Mouse (Mus musculus): ENCODE measurements at regions not wholly inside any gene's neighbourhood (a gene's known extent, or its start where the extent isn't known, plus 50 kb on each side); places are given as distances from the start of the nearest gene placed in this dataset.

DNA sequence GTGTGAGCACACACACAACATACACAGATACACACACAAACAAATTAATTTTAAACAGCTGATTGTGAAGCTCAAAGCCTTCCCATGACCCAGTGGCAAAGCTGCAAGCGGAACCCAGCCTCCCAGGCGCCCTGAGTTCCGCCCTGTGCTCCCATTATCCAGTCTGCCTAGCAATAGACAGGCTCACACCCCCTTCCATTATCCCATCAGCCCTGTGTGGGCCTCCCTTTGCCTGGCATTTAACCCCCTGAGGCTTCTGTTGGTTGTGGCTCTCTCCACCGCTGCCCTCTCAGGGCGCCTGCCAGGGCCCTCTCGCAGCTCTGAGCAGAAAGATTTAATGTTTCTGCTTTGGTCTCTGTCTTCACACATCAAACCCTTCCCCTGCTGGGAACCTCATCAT is 166.4 kb downstream of the Cct6b start:
- Histone ChIP-seq H3K27ac (ENCODE audit: insufficient read depth, low read length) (no peak overlapping the region), H3K4me3 (ENCODE audit: extremely low read depth, insufficient read depth, insufficient read length) (no peak overlapping the region), H3K27me3 (ENCODE audit: control insufficient read depth, insufficient read depth, low read length) (no peaks in the 10 kb centered on the region), H3K36me3 (ENCODE audit: control insufficient read depth, insufficient read depth, low read length) (no peaks in the 10 kb centered on the region), H3K4me1 (ENCODE audit: control insufficient read depth, insufficient read depth, insufficient read length) (no peaks in the 10 kb centered on the region)
- TF ChIP-seq CTCF (IDR thresholded peaks at IDR 0.05; ENCODE audit: extremely low read depth, insufficient read depth, insufficient read length, insufficient replicate concordance) (no peak), POLR2A (IDR thresholded peaks at IDR 0.05; ENCODE audit: low read depth, low read length) (no peak)
- 41% methylated on average over 6 of the region's 6 CpGs for WGBS
- DNase-seq (ENCODE audit: low read depth in 1 of 2, low spot score in 2 of 2), result no peak

DNA sequence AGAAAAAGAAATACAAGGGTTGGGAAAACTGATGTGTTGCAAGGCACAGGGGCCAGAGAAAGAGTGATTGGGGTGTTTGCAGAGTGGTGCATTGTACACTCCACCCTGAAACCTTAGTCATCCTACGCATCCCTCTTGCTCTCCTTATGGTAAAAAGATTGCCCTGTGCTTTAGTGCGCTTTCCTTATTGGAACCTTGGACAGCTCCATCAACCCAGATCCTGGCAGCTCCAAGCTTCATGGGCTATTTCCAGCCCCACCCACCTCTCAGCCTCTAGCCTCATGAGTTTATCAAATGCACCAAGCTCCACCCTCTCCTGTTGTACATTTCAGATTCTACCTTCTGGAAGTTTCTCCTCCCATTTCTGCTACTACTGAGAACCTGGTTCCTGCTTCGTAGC is 167.3 kb downstream of the Cct6b start:
- TF ChIP-seq CTCF (IDR thresholded peaks at IDR 0.05; ENCODE audit: extremely low read depth, insufficient read depth, insufficient read length, insufficient replicate concordance) (no peak), POLR2A (IDR thresholded peaks at IDR 0.05; ENCODE audit: low read depth, low read length) (no peak)
- Histone ChIP-seq H3K4me1 (ENCODE audit: control insufficient read depth, insufficient read depth, insufficient read length) (no peaks in the 10 kb centered on the region), H3K27me3 (ENCODE audit: control insufficient read depth, insufficient read depth, low read length) (no peaks in the 10 kb centered on the region), H3K27ac (ENCODE audit: insufficient read depth, low read length) (no peak overlapping the region), H3K36me3 (ENCODE audit: control insufficient read depth, insufficient read depth, low read length) (no peaks in the 10 kb centered on the region), H3K4me3 (ENCODE audit: extremely low read depth, insufficient read depth, insufficient read length) (no peak overlapping the region)
- 70% methylated on average over 3 of the region's 3 CpGs for WGBS
- DNase-seq (ENCODE audit: low read depth in 1 of 2, low spot score in 2 of 2), result no peak

DNA sequence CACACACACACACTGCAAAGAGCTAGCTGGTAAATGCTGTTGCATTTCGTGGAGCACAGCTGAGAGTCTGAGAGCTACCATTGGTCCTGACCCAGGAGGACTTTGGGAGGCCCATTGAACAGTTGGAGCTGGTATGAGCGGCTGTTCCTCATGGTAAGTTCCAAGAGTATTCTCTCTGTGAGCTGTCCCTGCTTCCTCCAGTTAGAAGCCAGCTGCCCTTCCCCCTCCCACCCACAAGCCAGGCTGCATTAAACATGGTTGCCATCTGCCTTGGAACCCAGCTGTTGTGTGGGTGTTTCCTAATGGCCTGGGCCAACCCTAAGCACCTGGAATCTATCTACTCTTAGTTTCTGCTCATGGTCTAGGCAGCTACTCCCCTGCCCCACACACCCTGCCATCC is 174.4 kb downstream of the Cct6b start:
- no peaks in the 10 kb centered on the region for H3K4me1 ChIP-seq (ENCODE audit: control insufficient read depth, insufficient read depth, insufficient read length)
- TF ChIP-seq CTCF (IDR thresholded peaks at IDR 0.05; ENCODE audit: extremely low read depth, insufficient read depth, insufficient read length, insufficient replicate concordance) (no peak), POLR2A (IDR thresholded peaks at IDR 0.05; ENCODE audit: low read depth, low read length) (no peak)
- H3K27ac ChIP-seq (ENCODE audit: insufficient read depth, low read length), result no peak overlapping the region
- no peak for DNase-seq (ENCODE audit: low read depth in 1 of 2, low spot score in 2 of 2)
- H3K4me3 ChIP-seq (ENCODE audit: extremely low read depth, insufficient read depth, insufficient read length), result no peak overlapping the region
- 79% methylated on average over 2 of the region's 2 CpGs for WGBS
- no peaks in the 10 kb centered on the region for H3K36me3 ChIP-seq (ENCODE audit: control insufficient read depth, insufficient read depth, low read length)
- no peaks in the 10 kb centered on the region for H3K27me3 ChIP-seq (ENCODE audit: control insufficient read depth, insufficient read depth, low read length)

DNA sequence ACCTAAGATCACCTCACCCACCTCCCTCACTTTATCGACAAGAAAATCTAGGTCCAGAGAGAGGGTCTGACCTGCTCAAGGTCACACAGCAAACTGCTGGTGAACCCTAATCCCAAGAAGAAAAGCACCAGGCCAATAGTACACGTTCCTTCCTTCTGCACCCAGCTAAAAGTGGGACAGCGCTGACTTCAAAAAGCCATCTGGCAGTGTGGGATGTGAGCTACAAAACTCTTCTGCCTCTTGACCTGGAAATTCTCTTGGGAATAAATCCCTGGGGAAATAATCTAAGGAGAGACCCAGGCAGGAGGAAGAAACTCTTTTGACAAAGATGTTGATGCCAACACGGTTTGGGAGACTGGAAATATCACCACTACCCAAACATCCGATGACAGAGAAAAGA is 175.4 kb downstream of the Cct6b start:
- H3K27ac ChIP-seq (ENCODE audit: insufficient read depth, low read length), result no peak overlapping the region
- no peaks in the 10 kb centered on the region for H3K36me3 ChIP-seq (ENCODE audit: control insufficient read depth, insufficient read depth, low read length)
- H3K4me1 ChIP-seq (ENCODE audit: control insufficient read depth, insufficient read depth, insufficient read length), result no peaks in the 10 kb centered on the region
- no peak for DNase-seq (ENCODE audit: low read depth in 1 of 2, low spot score in 2 of 2)
- H3K4me3 ChIP-seq (ENCODE audit: extremely low read depth, insufficient read depth, insufficient read length), result no peak overlapping the region
- TF ChIP-seq CTCF (IDR thresholded peaks at IDR 0.05; ENCODE audit: extremely low read depth, insufficient read depth, insufficient read length, insufficient replicate concordance) (no peak), POLR2A (IDR thresholded peaks at IDR 0.05; ENCODE audit: low read depth, low read length) (no peak)
- 83% methylated on average over 5 of the region's 5 CpGs for WGBS
- H3K27me3 ChIP-seq (ENCODE audit: control insufficient read depth, insufficient read depth, low read length), result no peaks in the 10 kb centered on the region

DNA sequence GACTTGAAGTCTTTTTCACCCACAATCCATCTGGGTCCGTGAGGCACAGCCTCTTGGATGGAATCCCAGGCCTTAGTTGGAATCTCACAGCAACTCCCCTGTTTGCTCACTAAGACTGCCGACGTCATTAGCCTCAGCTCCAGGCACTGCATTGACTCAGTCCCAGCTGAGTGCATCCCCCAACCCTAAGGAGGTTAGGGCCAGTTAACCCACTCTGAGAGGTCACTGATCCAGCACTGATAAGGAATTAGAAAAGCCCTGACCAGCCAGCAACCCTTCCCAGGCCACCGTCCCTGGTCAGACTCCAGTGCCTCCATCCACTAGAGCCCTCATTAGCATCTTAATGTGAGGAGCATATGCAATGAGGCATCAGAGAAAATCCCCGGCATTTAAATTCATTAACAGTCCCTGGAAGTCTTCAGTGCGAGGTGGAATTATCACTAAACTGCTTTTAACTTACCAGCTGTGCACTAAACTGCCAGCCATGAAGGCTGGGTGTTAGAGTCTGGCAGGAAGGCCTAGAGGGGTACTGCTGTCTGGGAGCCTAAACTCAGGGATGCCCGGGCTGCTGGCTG is 184.2 kb downstream of the Cct6b start:
- H3K27me3 ChIP-seq (ENCODE audit: control insufficient read depth, insufficient read depth, low read length), result no peaks in the 10 kb centered on the region
- no peak overlapping the region for H3K4me3 ChIP-seq (ENCODE audit: extremely low read depth, insufficient read depth, insufficient read length)
- no peaks in the 10 kb centered on the region for H3K36me3 ChIP-seq (ENCODE audit: control insufficient read depth, insufficient read depth, low read length)
- H3K4me1 ChIP-seq (ENCODE audit: control insufficient read depth, insufficient read depth, insufficient read length), result no peaks in the 10 kb centered on the region
- no peak for TF ChIP-seq POLR2A (IDR thresholded peaks at IDR 0.05; ENCODE audit: low read depth, low read length)
- no peak for TF ChIP-seq CTCF (IDR thresholded peaks at IDR 0.05; ENCODE audit: extremely low read depth, insufficient read depth, insufficient read length, insufficient replicate concordance)
- 35% methylated on average over 7 of the region's 7 CpGs for WGBS
- no peak for DNase-seq (ENCODE audit: low read depth in 1 of 2, low spot score in 2 of 2)
- no peak overlapping the region for H3K27ac ChIP-seq (ENCODE audit: insufficient read depth, low read length)

DNA sequence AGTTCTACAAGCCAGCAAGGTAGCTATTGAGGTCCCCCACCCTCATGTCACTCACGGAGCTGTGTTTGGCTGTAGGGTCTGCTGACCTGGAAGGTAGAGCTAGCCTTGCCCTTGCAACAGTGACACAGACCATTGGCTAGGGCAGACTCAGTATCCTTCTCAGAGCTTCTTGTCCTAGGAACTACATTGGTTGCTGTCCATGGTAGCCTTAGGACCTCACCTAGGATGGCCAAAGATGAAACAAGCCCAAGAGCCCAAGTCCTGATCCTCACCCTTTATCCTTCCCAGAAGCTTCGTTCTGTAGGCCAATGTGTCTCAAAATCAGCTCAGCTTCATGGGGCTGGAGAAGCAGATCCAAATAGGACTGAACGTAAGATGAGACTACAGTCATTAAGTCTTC is 187.3 kb downstream of the Tmem132e start:
- no peak for DNase-seq (ENCODE audit: low read depth in 1 of 2, low spot score in 2 of 2)
- no peaks in the 10 kb centered on the region for H3K36me3 ChIP-seq (ENCODE audit: control insufficient read depth, insufficient read depth, low read length)
- H3K27me3 ChIP-seq (ENCODE audit: control insufficient read depth, insufficient read depth, low read length), result no peaks in the 10 kb centered on the region
- WGBS, result 75% methylated on average over 3 of the region's 3 CpGs
- TF ChIP-seq CTCF (IDR thresholded peaks at IDR 0.05; ENCODE audit: extremely low read depth, insufficient read depth, insufficient read length, insufficient replicate concordance) (no peak), POLR2A (IDR thresholded peaks at IDR 0.05; ENCODE audit: low read depth, low read length) (no peak)
- H3K27ac ChIP-seq (ENCODE audit: insufficient read depth, low read length), result no peak overlapping the region
- no peak overlapping the region for H3K4me3 ChIP-seq (ENCODE audit: extremely low read depth, insufficient read depth, insufficient read length)
- H3K4me1 ChIP-seq (ENCODE audit: control insufficient read depth, insufficient read depth, insufficient read length), result no peaks in the 10 kb centered on the region

DNA sequence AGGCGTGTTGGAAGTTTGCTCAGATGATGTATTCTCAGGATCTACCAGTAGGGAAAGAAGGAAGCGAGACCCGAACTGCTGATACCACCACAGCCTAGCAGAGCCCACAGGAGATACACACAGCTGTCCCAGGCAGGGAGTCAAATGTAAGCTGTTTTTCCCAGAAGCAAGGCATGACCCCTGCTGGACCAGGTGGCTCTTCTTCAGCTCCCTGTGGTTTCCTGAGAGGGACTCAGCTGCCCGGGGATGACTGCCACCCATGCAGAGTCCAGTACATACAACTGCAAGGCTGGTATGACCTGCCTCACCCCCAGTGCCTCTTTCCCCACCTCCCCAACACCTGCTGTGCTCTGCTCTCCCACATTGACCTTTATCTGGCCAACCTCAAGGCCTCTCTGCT is 184.4 kb downstream of the Tmem132e start:
- no peak overlapping the region for H3K4me3 ChIP-seq (ENCODE audit: extremely low read depth, insufficient read depth, insufficient read length)
- no peak for DNase-seq (ENCODE audit: low read depth in 1 of 2, low spot score in 2 of 2)
- WGBS, result 44% methylated on average over 4 of the region's 4 CpGs

More for the DNA sequence above, 184.4 kb downstream of the Tmem132e start:
- Histone ChIP-seq H3K4me1 (ENCODE audit: control insufficient read depth, insufficient read depth, insufficient read length) (no peaks in the 10 kb centered on the region), H3K36me3 (ENCODE audit: control insufficient read depth, insufficient read depth, low read length) (no peaks in the 10 kb centered on the region), H3K27me3 (ENCODE audit: control insufficient read depth, insufficient read depth, low read length) (no peaks in the 10 kb centered on the region), H3K27ac (ENCODE audit: insufficient read depth, low read length) (no peak overlapping the region)
- TF ChIP-seq CTCF (IDR thresholded peaks at IDR 0.05; ENCODE audit: extremely low read depth, insufficient read depth, insufficient read length, insufficient replicate concordance) (no peak), POLR2A (IDR thresholded peaks at IDR 0.05; ENCODE audit: low read depth, low read length) (no peak)
